Mouse (Mus musculus): Measurements from ENCODE around the gene Rapgef4.

- no peak for TF ChIP-seq CTCF (IDR thresholded peaks at IDR 0.05; ENCODE audit: control insufficient read depth, insufficient read depth, insufficient read length)
- TF ChIP-seq USF1 (IDR thresholded peaks at IDR 0.05; ENCODE audit: low read depth), result no peak
- TF ChIP-seq MYOD1 (IDR thresholded peaks at IDR 0.05; ENCODE audit: control insufficient read depth, insufficient read length, low read depth), result no peak
- TF ChIP-seq CEBPB (IDR thresholded peaks at IDR 0.05; ENCODE audit: low read depth), result no peak
- TF ChIP-seq MAX (IDR thresholded peaks at IDR 0.05), result no peak
- no peak for TF ChIP-seq FOSL1 (IDR thresholded peaks at IDR 0.05; ENCODE audit: insufficient read depth, low read length, poor library complexity, severe bottlenecking)
These were observed 141.6 kb downstream of the Rapgef4 start for GRCm38 (mm10) chr2:72122410-72123223.
